Comparison of ENCODE assay signal across 7 mouse cellular contexts in the genomic region with DNA sequence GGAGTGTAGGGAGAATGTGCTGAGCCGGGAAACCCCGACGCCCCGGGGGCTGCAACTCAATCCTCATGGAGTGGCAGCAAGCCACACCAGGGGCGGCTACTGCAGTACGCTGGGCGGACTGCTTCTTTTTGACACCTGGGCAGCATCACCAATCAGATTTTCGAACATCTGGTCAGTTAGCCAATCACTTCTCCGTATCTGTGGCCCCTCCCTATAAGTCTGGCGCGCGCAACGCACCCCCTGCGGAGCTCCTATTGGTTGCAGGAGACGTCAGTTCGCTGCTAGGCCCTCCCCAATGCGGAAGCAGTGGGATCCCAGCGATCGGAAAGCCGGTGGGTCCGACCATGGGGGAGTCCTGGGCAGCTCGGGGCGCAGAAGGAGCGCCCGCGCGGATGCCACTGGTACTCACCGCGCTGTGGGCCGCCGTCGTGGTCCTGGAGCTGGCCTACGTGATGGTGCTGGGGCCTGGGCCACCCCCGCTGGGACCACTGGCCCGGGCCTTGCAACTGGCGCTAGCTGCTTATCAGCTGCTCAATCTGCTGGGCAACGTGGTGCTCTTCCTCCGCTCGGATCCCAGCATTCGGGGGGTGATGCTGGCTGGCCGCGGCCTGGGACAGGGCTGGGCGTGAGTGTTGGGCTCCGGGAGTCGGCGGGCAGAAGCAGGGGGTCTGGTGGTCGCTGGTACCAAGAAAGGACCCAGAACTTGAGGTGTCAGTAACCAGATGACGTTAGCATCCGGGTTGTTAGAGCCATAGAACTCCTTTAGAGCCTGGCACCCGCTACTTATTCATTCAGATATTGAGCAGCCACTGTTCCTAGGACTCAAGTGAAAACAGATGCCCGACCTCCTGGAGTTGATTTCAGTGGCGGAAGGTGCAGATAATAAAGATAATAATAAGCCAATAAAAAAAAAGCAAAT. TPM values are rescaled to one million over a fixed set of nuclear protein-coding genes. Genes with fewer than 3 reads are reported as not detected.
DNase-seq lines count a peak whose midpoint lies in the region; ATAC-seq lines count a peak whose summit lies in the region.

A gene (plus strand): TSS at position 264 of the 919 bp plus-strand sequence.

- ATAC-seq in embryonic facial prominence, embryonic 11.5 days (replicated peaks; ENCODE audit: insufficient number of reproducible peaks, low FRiP score, low TSS enrichment, low read depth): peak; percentile 93
- ATAC-seq in granulocyte monocyte progenitor cell, adult 5-6 weeks (replicated peaks; ENCODE audit: poor library complexity, severe bottlenecking): peak; percentile 97
- peak; percentile 98 for ATAC-seq in midbrain, embryonic 13.5 days

- H3K9ac ChIP-seq in embryonic facial prominence, embryonic 11.5 days (replicated peaks; ENCODE audit: low read length): peak within 1 kb of the TSS; percentile 81
- peak within 1 kb of the TSS; percentile 83 for H3K9ac ChIP-seq in midbrain, embryonic 13.5 days (replicated peaks)

- no peaks in the 10 kb centered on the region for H3K27me3 ChIP-seq in embryonic facial prominence, embryonic 11.5 days (ENCODE audit: control insufficient read depth, insufficient read depth, low read length)
- peaks cover 16% of the 10 kb centered on the region for H3K27me3 ChIP-seq in limb, embryonic 10.5 days (ENCODE audit: low read depth, poor library complexity, severe bottlenecking)
- peaks cover 10% of the 10 kb centered on the region; the same call in 1 of the 2 replicates for H3K27me3 ChIP-seq in midbrain, embryonic 13.5 days

- H3K27ac ChIP-seq in embryonic facial prominence, embryonic 11.5 days (replicated peaks; ENCODE audit: low read depth, low read length): peak within 1 kb of the TSS; percentile 52
- H3K27ac ChIP-seq in limb, embryonic 10.5 days: peak within 1 kb of the TSS; percentile 79
- H3K27ac ChIP-seq in midbrain, embryonic 13.5 days: peak within 1 kb of the TSS; percentile 58

- H3K36me3 ChIP-seq in embryonic facial prominence, embryonic 11.5 days (replicated peaks; ENCODE audit: control insufficient read depth, insufficient read depth, low read depth, low read length): no peaks in the 10 kb centered on the region
- H3K36me3 ChIP-seq in limb, embryonic 10.5 days: no peaks in the 10 kb centered on the region
- peaks cover 13% of the 10 kb centered on the region for H3K36me3 ChIP-seq in midbrain, embryonic 13.5 days

- peak within 1 kb of the TSS; percentile 91 for H3K4me3 ChIP-seq in embryonic facial prominence, embryonic 11.5 days (ENCODE audit: low read depth, low read length)
- peak within 1 kb of the TSS; percentile 88 for H3K4me3 ChIP-seq in limb, embryonic 10.5 days
- H3K4me3 ChIP-seq in midbrain, embryonic 13.5 days (replicated peaks): peak within 1 kb of the TSS; percentile 65

- H3K9me3 ChIP-seq in embryonic facial prominence, embryonic 11.5 days (replicated peaks; ENCODE audit: control insufficient read depth, low read length): no peaks in the 10 kb centered on the region
- H3K9me3 ChIP-seq in limb, embryonic 10.5 days (replicated peaks): no peaks in the 10 kb centered on the region
- H3K9me3 ChIP-seq in midbrain, embryonic 13.5 days: no peaks in the 10 kb centered on the region

- peak; percentile 98 for DNase-seq in adrenal gland, postnatal 14 days
- peak; percentile 96 for DNase-seq in embryonic facial prominence, embryonic 11.5 days (ENCODE audit: low spot score)
- DNase-seq in kidney, adult 11 months: peak; percentile 96
- DNase-seq in limb, embryonic 10.5 days (ENCODE audit: low spot score): peak; percentile 95
- peak; percentile 96 for DNase-seq in spleen, adult 12 weeks (ENCODE audit: low spot score)

- no peaks in the 10 kb centered on the region; the same call in 1 of the 2 replicates for H3K4me1 ChIP-seq in embryonic facial prominence, embryonic 11.5 days (ENCODE audit: control insufficient read depth, insufficient read depth, low read length)
- peaks cover 28% of the 10 kb centered on the region for H3K4me1 ChIP-seq in limb, embryonic 10.5 days
- H3K4me1 ChIP-seq in midbrain, embryonic 13.5 days (replicated peaks): peaks cover 22% of the 10 kb centered on the region

- peak within 1 kb of the TSS; percentile 96 for H3K4me2 ChIP-seq in embryonic facial prominence, embryonic 11.5 days (ENCODE audit: low read depth, low read length)
- peak within 1 kb of the TSS; percentile 69 for H3K4me2 ChIP-seq in midbrain, embryonic 13.5 days (replicated peaks)

- 2% methylated on average over 52 of the region's 52 CpGs for WGBS in embryonic facial prominence, embryonic 11.5 days
- 1% methylated on average over 52 of the region's 52 CpGs for WGBS in limb, embryonic 10.5 days
- WGBS in midbrain, embryonic 13.5 days: 2% methylated on average over 52 of the region's 52 CpGs

RNA-seq across cellular contexts. Expression of the gene that starts here (rescaled TPM):
- 15.1 and 17.2 TPM in 2 replicates for total RNA-seq in adrenal gland, postnatal 14 days (2021)
- 7.4 and 8.7 TPM in 2 replicates for polyA plus RNA-seq in embryonic facial prominence, embryonic 11.5 days (2014; fragmentation: Nextera tagmentation; extraction: Ambion mirVana)
- 5.9 and 15.5 TPM in 2 replicates for total RNA-seq in granulocyte monocyte progenitor cell, adult 5-6 weeks (2014; fragmentation: Nextera tagmentation)
- 3.2 and 9.0 TPM in 2 replicates for total RNA-seq in granulocyte monocyte progenitor cell, adult 5-6 weeks (2017)
- polyA plus RNA-seq in limb, embryonic 10.5 days (2016; fragmentation: Nextera tagmentation; extraction: Ambion mirVana): 7.0 and 8.5 TPM in 2 replicates
- polyA plus RNA-seq in midbrain, embryonic 13.5 days (2015; fragmentation: Nextera tagmentation; extraction: Ambion mirVana): 22.7 and 24.1 TPM in 2 replicates

Comparison
In these comparisons a context has a peak if more than half of its experiments do, and no peak if none do; other contexts are left out.
1. Peak in every context shown above with its lines: DNase-seq, ATAC-seq, H3K4me3 ChIP-seq and H3K27ac ChIP-seq.